Mouse (Mus musculus) cerebellum, adult 18-20 months (tissue): Measurements from ENCODE around the gene Mkln1.
A peak's percentile ranks its signal among the peaks of the same experiment; 100 is the strongest.

ENCODE experiments used
- DNase-seq, 2 experiments: peaks; one replicate each; pipeline ENCODE4 v3.0.0; 2021

Mkln1 gene

GRCm38 (mm10) chr6:31398431-31399205 is at the start of gene Mkln1:
Mkln1 (plus strand) TSS chr6:31398735.
- peak; percentile 91 to 95 for DNase-seq

GRCm38 (mm10) chr6:31356444-31357191 is 41.9 kb upstream of the Mkln1 start:
- no peak for DNase-seq

GRCm38 (mm10) chr6:31357286-31357685 is 41.2 kb upstream of the Mkln1 start:
- DNase-seq, result peak in 1 of 2 experiments; percentile 27

- no peak for DNase-seq
These were observed 35.9 kb upstream of the Mkln1 start for GRCm38 (mm10) chr6:31362617-31363016.

GRCm38 (mm10) chr6:31364399-31364798 is 34.1 kb upstream of the Mkln1 start:
- no peak for DNase-seq

GRCm38 (mm10) chr6:31367947-31368346 is 30.6 kb upstream of the Mkln1 start:
- no peak for DNase-seq

- no peak for DNase-seq
These were observed 30.0 kb upstream of the Mkln1 start for GRCm38 (mm10) chr6:31368559-31368958.

GRCm38 (mm10) chr6:31369875-31370274 is 28.7 kb upstream of the Mkln1 start:
- peak; percentile 42 for DNase-seq

- DNase-seq, result peak; percentile 17 to 20
These were observed 27.9 kb upstream of the Mkln1 start for GRCm38 (mm10) chr6:31370550-31371061.

GRCm38 (mm10) chr6:31371140-31371539 is 27.4 kb upstream of the Mkln1 start:
- DNase-seq, result no peak

GRCm38 (mm10) chr6:31372620-31373019 is 25.9 kb upstream of the Mkln1 start:
- DNase-seq, result no peak

GRCm38 (mm10) chr6:31373084-31373673 is 25.4 kb upstream of the Mkln1 start:
- DNase-seq, result no peak

GRCm38 (mm10) chr6:31382989-31383388 is 15.5 kb upstream of the Mkln1 start:
- no peak for DNase-seq

- no peak for DNase-seq
These were observed 13.7 kb upstream of the Mkln1 start for GRCm38 (mm10) chr6:31384794-31385193.

- DNase-seq, result no peak
These were observed 13.0 kb upstream of the Mkln1 start for GRCm38 (mm10) chr6:31385281-31386145.

- DNase-seq, result no peak
These were observed 8.8 kb upstream of the Mkln1 start for GRCm38 (mm10) chr6:31389716-31390115.

- DNase-seq, result no peak
These were observed 8.1 kb upstream of the Mkln1 start for GRCm38 (mm10) chr6:31390243-31390981.

- DNase-seq, result no peak
These were observed 5.7 kb upstream of the Mkln1 start for GRCm38 (mm10) chr6:31392871-31393270.

- no peak for DNase-seq
These were observed 2.4 kb upstream of the Mkln1 start for GRCm38 (mm10) chr6:31396118-31396517.

GRCm38 (mm10) chr6:31397308-31397707 is 1.2 kb upstream of the Mkln1 start:
- no peak for DNase-seq

- peak in 1 of 2 experiments; percentile 24 for DNase-seq
These were observed 632 bp upstream of the Mkln1 start for GRCm38 (mm10) chr6:31397775-31398430.
